Comparison of ENCODE assay signal across 8 mouse cellular contexts in the genomic region with DNA sequence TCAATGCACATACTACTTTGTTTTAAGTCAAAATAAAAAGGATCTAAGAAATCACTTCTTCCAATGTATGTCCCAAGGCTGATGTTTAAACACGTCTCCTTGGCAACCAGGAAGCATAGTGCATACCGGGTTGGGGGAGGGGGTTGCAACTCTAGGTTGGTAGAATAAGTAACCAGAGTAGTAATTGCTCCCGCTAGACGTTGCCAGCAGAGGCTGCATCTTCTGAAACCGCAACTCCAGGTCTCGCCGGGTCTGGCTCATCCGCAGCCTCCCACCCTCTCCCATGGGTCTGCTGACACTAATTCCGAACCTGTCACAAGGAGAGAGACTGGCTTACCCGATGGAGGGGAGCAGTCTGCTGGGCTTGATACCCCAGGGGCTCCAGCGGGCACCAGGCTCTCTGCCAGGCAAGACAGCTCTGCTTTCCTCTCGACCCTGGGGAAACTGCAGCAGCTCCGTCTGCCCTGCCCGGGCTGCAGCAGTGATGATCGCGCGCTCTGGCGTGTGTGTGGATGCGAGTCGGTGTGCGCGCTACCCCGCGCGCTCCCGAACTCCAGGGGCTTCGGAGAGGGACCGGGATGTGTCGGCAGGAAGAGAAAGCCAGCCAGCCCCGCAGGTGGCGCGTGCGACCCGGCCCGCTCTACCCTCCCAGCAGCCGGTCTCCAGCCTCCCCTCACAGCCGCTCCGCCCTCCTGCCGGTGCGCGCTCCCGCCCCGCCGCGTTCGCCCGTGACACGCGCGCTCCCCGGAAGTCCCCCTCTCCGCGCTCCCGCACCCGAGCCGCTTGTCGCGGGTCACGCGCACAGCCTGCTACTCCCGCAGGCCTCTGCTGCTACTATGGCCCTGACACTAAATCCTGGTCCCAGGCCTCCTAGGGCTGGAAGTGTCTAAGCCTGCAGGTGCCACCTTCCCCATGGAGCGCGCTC. TPM values are rescaled to one million over a fixed set of nuclear protein-coding genes. Genes with fewer than 3 reads are reported as not detected.
DNase-seq lines count a peak whose midpoint lies in the region; ATAC-seq and TF ChIP-seq lines count a peak whose summit lies in the region.

Gene Klhl32 (minus strand): TSS at position 724 of the 925 bp plus-strand sequence.

- TF ChIP-seq POLR2A in ES-Bruce4 (IDR thresholded peaks at IDR 0.05; ENCODE audit: insufficient read depth, low read length): no peak

- H3K4me2 ChIP-seq in lung, postnatal 0 days (replicated peaks; ENCODE audit: low read depth, low read length): peak within 1 kb of the TSS; percentile 75

- no peaks in the 10 kb centered on the region for H3K9me3 ChIP-seq in ES-Bruce4 (replicated peaks; ENCODE audit: control insufficient read depth, insufficient read depth, low read length, poor library complexity, severe bottlenecking)
- H3K9me3 ChIP-seq in lung, postnatal 0 days (ENCODE audit: low read length): no peaks in the 10 kb centered on the region

- no peaks in the 10 kb centered on the region for H3K36me3 ChIP-seq in ES-Bruce4 (ENCODE audit: control insufficient read depth, insufficient read depth, low read length, poor library complexity, severe bottlenecking)
- no peaks in the 10 kb centered on the region for H3K36me3 ChIP-seq in lung, postnatal 0 days (ENCODE audit: insufficient read depth, low read length)

- H3K27me3 ChIP-seq in ES-Bruce4 (ENCODE audit: control insufficient read depth, insufficient read depth, low read length, poor library complexity, severe bottlenecking): peaks cover 1% of the 10 kb centered on the region; the same call in 1 of the 2 replicates
- no peaks in the 10 kb centered on the region for H3K27me3 ChIP-seq in lung, postnatal 0 days (replicated peaks; ENCODE audit: insufficient read depth, low read length)

- TF ChIP-seq EP300 in ES-Bruce4 (IDR thresholded peaks at IDR 0.05; ENCODE audit: insufficient read depth, low read depth, low read length): no peak
- no peak for TF ChIP-seq EP300 in lung, postnatal 0 days (IDR thresholded peaks at IDR 0.05)

- ATAC-seq in frontal cortex, adult (ENCODE audit: low TSS enrichment): peak; percentile 85
- ATAC-seq in hematopoietic stem cell, adult 5-6 weeks (replicated peaks in 1 of 2; ENCODE audit: insufficient read depth in 1 of 2, low FRiP score in 2 of 2, low TSS enrichment in 1 of 2, low read depth in 1 of 2, poor library complexity in 2 of 2, severe bottlenecking in 2 of 2): peak; percentile 53 to 58
- peak; percentile 84 for ATAC-seq in lung, postnatal 0 days

- no peaks in the 10 kb centered on the region for H3K4me1 ChIP-seq in ES-Bruce4 (ENCODE audit: control insufficient read depth, insufficient read depth, low read length)
- no peaks in the 10 kb centered on the region for H3K4me1 ChIP-seq in lung, postnatal 0 days (ENCODE audit: insufficient read depth, low read depth, low read length)

- H3K27ac ChIP-seq in ES-Bruce4 (ENCODE audit: insufficient read depth, low read length): no peak within 1 kb of the TSS
- H3K27ac ChIP-seq in lung, postnatal 0 days (ENCODE audit: low read length): no peak within 1 kb of the TSS

- H3K9ac ChIP-seq in ES-Bruce4 (ENCODE audit: low read depth, poor library complexity, severe bottlenecking): peak within 1 kb of the TSS; percentile 42
- H3K9ac ChIP-seq in lung, postnatal 0 days (replicated peaks; ENCODE audit: low read depth): 0 out of 2 replicates have a peak within 1 kb of the TSS, but pooled peaks have one; percentile 24

- DNase-seq in cerebellum, adult 18-20 months: peak; percentile 86 to 93
- DNase-seq in layer of hippocampus, postnatal 14 days (ENCODE audit: low spot score in 2 of 2): peak; percentile 84 to 88
- peak; percentile 64 for DNase-seq in lung, postnatal 0 days (ENCODE audit: low spot score)
- DNase-seq in right cerebral cortex, adult 18-20 months: peak; percentile 90
- DNase-seq in urinary bladder, postnatal 10 days (ENCODE audit: low spot score): peak; percentile 12

- under 1% methylated on average over 53 of the region's 63 CpGs for WGBS in lung, postnatal 0 days

- peak within 1 kb of the TSS; percentile 59 for H3K4me3 ChIP-seq in ES-Bruce4 (ENCODE audit: low read depth, low read length)
- H3K4me3 ChIP-seq in lung, postnatal 0 days (ENCODE audit: low read depth, low read length): peak within 1 kb of the TSS; percentile 52

- TF ChIP-seq CTCF in ES-Bruce4 (IDR thresholded peaks at IDR 0.05; ENCODE audit: low read depth, low read length): no peak
- no peak for TF ChIP-seq CTCF in lung, postnatal 0 days (IDR thresholded peaks at IDR 0.05)

RNA-seq across cellular contexts. Expression of gene Klhl32, which starts in this region (rescaled TPM):
- 0.38 and 0.96 TPM in 2 replicates for polyA plus RNA-seq in ES-Bruce4 (2011; ENCODE audit: insufficient read depth, insufficient read length, low read depth, missing spikeins)
- 0.25 TPM in 1 of 2 replicates, not detected in the other for total RNA-seq in hematopoietic stem cell, adult 5-6 weeks (2017)
- total RNA-seq in layer of hippocampus, postnatal 14 days (2021): 10 to 100 TPM; 12.9 to 17.6 TPM
- 0.95 and 1.2 TPM in 2 replicates for polyA plus RNA-seq in lung, postnatal 0 days (2015; fragmentation: Nextera tagmentation; extraction: Ambion mirVana)

Comparison
In these comparisons a context has a peak if more than half of its experiments do, and no peak if none do; other contexts are left out.
1. RNA of gene Klhl32 (total RNA-seq): 12.9 to 17.6 TPM in layer of hippocampus, postnatal 14 days; 0.25 TPM in hematopoietic stem cell, adult 5-6 weeks; every median in the first group is over 10 times any median in the second.
2. Peak in ATAC-seq in hematopoietic stem cell, adult 5-6 weeks; RNA of the gene not detected or under 1 TPM.
3. DNase-seq: peak in every context shown above with its lines; median percentile 90 in right cerebral cortex, adult 18-20 months; 90 in cerebellum, adult 18-20 months; 86 in layer of hippocampus, postnatal 14 days; 64 in lung, postnatal 0 days; 12 in urinary bladder, postnatal 10 days.
4. Peak in every context shown above with its lines, with median percentiles within 50 percentile points of each other: ATAC-seq.